Mouse (Mus musculus): ENCODE results near the gene Oas1g. TPM values are rescaled to one million over a fixed set of nuclear protein-coding genes. Genes with fewer than 3 reads are reported as not detected.
A peak's percentile ranks its signal among the peaks of the same experiment; 100 is the strongest.
"Not testable (repeated sequence)": the region's sequence is repeated elsewhere in the genome, so short reads cannot be mapped to it uniquely, and the experiment has no call there.

Oas1g gene
- total and polyA plus RNA-seq, 2 experiments from 2014 or later, result 0.23 to 0.62 TPM

DNA sequence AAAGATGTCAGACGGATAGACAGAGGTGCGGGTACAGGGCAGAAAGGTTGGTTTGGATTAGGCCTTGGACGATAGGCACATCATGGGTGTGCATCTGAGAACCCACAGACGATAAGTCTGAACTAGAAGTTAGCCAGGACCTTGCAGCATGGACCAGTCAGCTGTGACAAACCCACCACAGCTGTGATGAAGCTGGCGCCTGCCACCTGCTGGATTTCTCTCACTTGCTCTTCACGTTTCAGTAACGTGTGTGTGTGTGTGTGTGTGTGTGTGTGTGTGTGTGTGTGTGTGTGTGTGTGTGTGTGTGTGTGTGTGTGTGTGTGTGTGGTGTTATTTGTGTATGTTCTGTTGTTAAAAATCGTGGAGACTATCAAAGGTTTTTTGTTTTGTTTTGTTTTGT is 26.8 kb upstream of the Oas1g start, which contains the start of gene Oas1d:
Oas1d (plus strand) TSS at position 333 of the 400 bp plus-strand sequence.
- H3K4me2 ChIP-seq (ENCODE audit: low read depth); DNase-seq; H3K27me3 ChIP-seq (ENCODE audit: insufficient read depth, low read length); ATAC-seq; H3K36me3 ChIP-seq (ENCODE audit: insufficient read depth); H3K27ac ChIP-seq (ENCODE audit: low read depth, low read length); H3K9ac ChIP-seq; H3K9me3 ChIP-seq (ENCODE audit: low read length); H3K4me3 ChIP-seq (ENCODE audit: low read depth, low read length); H3K4me1 ChIP-seq (ENCODE audit: insufficient read depth): not testable (repeated sequence)
- 53% methylated on average over 8 of the region's 8 CpGs for WGBS
- peak; percentile 24; the same call in 1 of the 2 replicates for TF ChIP-seq CTCF (IDR thresholded peaks at IDR 0.05; ENCODE audit: low read depth)

DNA sequence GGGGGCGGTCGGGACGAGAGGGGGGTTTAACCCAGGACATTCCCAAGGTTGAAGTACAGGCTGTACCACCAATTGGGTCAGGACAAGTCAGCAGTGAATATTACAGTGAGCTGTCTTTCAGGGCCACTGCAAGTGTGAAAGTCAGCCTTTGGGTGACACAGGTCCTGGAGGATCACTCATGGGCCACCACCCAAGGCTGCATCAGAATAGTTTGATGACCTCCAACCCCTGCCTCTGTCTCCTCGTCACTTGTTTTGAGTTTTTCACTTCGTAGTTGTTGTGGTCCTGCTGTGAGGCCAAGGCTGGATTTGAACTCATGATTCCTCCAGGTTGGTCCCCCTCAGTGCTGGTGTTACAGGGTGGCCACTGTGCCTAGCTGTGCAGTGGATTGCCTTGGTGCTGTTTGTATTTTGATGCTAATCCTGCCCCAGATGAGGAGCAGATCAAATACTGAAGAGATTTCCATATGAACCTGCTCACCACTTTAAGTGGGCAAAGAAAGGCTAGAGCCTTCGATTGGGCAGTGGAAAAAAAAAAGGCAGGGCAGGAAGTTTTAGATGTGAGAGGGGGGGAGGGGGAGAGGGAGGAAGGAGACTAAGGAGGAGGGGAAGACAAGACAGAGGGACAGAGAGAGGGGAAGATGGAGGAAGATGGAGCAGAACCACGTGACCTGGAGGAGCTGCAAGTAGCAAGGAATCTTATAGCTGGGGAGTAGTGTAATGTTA is 20.9 kb upstream of the Oas1g start:
- Histone ChIP-seq H3K27me3 (ENCODE audit: insufficient read depth, low read length) (no peaks in the 10 kb centered on the region), H3K9me3 (ENCODE audit: low read length) (no peaks in the 10 kb centered on the region), H3K4me3 (ENCODE audit: low read depth, low read length) (no peak overlapping the region), H3K4me2 (ENCODE audit: low read depth) (no peak overlapping the region), H3K27ac (ENCODE audit: low read depth, low read length) (no peak overlapping the region), H3K9ac (no peak overlapping the region), H3K4me1 (ENCODE audit: insufficient read depth) (no peaks in the 10 kb centered on the region), H3K36me3 (ENCODE audit: insufficient read depth) (no peaks in the 10 kb centered on the region)
- DNase-seq (no peak), ATAC-seq (no peak)
- WGBS, result 56% methylated on average over 7 of the region's 7 CpGs
- TF ChIP-seq CTCF (IDR thresholded peaks at IDR 0.05; ENCODE audit: low read depth), result no peak

DNA sequence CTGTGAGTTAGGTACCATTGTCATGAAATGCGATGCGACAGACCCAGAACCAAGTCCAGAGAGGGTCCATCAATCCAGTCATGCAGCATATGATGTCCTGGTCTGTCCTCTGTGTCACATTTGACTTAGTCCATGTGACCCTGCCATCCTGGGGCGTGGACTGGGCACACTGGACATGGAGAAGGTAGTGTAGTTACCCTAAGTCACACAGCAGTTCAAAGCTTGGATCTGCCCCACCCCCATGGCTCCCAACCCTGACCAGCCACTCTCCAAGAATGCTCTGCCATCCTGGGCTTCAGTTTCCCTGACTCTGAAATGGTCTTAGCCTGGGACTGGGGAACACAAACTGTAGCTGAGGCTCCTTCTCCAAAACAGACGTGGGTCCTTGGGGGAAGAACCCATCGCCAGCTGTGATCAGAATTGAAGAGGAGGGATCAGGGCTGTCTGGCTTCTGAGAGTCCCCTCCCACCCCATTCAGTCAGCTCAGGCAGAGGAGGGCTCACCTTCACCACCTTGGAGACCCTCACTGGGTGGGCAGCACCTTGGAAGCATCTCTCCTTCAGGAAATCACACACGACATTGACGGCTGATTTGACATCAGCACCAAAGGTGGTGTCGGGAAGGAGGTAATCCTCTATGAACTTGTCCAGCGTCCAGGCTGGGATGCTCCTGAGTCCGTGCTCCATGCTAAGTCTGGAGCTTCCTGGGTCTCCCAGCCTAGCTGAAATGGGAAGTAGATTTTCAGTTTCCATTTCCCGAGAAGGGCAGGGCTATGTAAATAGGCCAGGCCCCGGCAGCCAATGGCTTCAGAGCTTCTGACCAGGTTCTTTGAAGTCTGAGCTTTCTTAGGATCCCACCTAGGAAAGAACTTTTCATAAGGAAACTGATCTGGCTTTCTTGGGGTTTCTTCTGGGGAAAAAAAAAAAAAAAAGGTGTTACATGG is 19.6 kb upstream of the Oas1g start, which contains the start of gene Oas1a:
Oas1a (minus strand) TSS at position 731 of the 943 bp plus-strand sequence.
- not testable (repeated sequence) for H3K4me1 ChIP-seq (ENCODE audit: insufficient read depth); H3K9ac ChIP-seq; H3K4me3 ChIP-seq (ENCODE audit: low read depth, low read length); H3K36me3 ChIP-seq (ENCODE audit: insufficient read depth); DNase-seq; ATAC-seq; H3K4me2 ChIP-seq (ENCODE audit: low read depth); H3K27ac ChIP-seq (ENCODE audit: low read depth, low read length); H3K9me3 ChIP-seq (ENCODE audit: low read length); H3K27me3 ChIP-seq (ENCODE audit: insufficient read depth, low read length)
- WGBS, result 36% methylated on average over 8 of the region's 12 CpGs

DNA sequence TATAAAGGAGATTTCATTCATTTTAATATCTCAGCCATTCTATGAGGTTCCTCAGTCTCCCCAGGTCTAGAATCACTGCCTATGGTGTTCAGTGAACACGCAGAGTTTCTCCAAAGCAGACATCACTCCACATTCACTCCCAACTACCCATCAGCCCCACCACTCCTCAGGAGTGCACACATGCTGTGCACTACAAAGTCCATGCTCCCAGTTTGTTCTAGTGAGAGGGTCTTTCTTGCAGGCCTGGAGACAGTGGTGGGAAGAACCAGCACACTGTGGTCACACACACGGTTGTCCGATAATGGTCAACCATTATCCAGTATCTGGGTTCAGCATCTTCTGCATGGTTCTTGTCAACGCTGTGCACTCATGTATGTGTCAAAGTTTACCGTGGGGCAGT is 14.6 kb upstream of the Oas1g start:
- Histone ChIP-seq H3K27ac (ENCODE audit: low read depth, low read length) (no peak overlapping the region), H3K9ac (no peak overlapping the region), H3K27me3 (ENCODE audit: insufficient read depth, low read length) (no peaks in the 10 kb centered on the region), H3K4me1 (ENCODE audit: insufficient read depth) (no peaks in the 10 kb centered on the region), H3K4me2 (ENCODE audit: low read depth) (no peak overlapping the region), H3K9me3 (ENCODE audit: low read length) (0 out of 2 replicates have a peak, but pooled peaks cover 3% of the 10 kb centered on the region), H3K36me3 (ENCODE audit: insufficient read depth) (no peaks in the 10 kb centered on the region), H3K4me3 (ENCODE audit: low read depth, low read length) (no peak overlapping the region)
- TF ChIP-seq CTCF (IDR thresholded peaks at IDR 0.05; ENCODE audit: low read depth), result no peak
- 95% methylated on average over 5 of the region's 5 CpGs for WGBS
- ATAC-seq (no peak), DNase-seq (no peak)

DNA sequence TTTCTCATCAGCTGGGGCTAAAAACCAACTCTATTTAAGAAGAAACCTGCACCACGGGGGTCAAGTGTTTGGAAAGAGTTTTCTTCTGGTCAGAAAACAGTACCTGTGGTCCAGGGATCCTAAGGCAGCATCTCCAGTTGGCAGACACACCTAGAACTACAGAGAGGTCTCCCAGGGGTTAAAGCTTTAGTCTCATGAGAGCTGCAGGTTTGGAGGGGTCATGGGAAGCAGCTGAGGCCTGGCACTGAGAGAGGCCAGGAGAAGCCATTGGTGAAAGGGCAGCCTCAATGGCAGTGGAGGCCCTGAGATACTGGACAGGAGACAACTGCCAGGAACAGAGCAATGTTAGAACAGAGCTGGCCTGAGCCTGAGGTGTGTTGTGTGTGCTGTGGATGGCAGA is 13.3 kb upstream of the Oas1g start:
- no peak for ATAC-seq
- Histone ChIP-seq H3K27ac (ENCODE audit: low read depth, low read length) (no peak overlapping the region), H3K4me1 (ENCODE audit: insufficient read depth) (no peaks in the 10 kb centered on the region), H3K4me2 (ENCODE audit: low read depth) (no peak overlapping the region), H3K9me3 (ENCODE audit: low read length) (0 out of 2 replicates have a peak, but pooled peaks cover 3% of the 10 kb centered on the region), H3K27me3 (ENCODE audit: insufficient read depth, low read length) (no peaks in the 10 kb centered on the region), H3K9ac (no peak overlapping the region), H3K36me3 (ENCODE audit: insufficient read depth) (no peaks in the 10 kb centered on the region), H3K4me3 (ENCODE audit: low read depth, low read length) (no peak overlapping the region)
- no peak for TF ChIP-seq CTCF (IDR thresholded peaks at IDR 0.05; ENCODE audit: low read depth)
- no peak for DNase-seq
- 67% methylated on average over 1 of the region's 1 CpGs for WGBS

DNA sequence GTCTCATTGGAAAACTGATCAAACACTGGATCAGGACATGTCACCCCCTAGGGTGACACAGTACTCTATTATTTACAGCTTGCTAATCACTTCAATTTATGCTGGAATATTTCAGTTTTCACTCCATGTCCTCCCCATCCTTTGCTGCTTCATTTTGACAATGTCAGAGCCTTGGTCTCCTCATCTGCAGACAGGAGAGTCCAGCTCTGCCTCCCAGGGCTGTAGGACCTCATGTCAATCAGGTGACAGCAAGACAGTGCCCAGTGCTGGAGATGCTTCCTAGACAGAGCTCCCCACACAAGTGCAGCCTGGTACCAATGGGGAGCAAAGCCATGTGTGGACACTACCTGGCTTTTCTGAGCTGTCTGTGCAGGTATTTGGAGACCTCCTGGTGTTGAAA is 11.3 kb upstream of the Oas1g start:
- Histone ChIP-seq H3K4me3 (ENCODE audit: low read depth, low read length) (no peak overlapping the region), H3K9me3 (ENCODE audit: low read length) (0 out of 2 replicates have a peak, but pooled peaks cover 3% of the 10 kb centered on the region), H3K36me3 (ENCODE audit: insufficient read depth) (no peaks in the 10 kb centered on the region), H3K4me2 (ENCODE audit: low read depth) (no peak overlapping the region), H3K27ac (ENCODE audit: low read depth, low read length) (no peak overlapping the region), H3K9ac (no peak overlapping the region), H3K27me3 (ENCODE audit: insufficient read depth, low read length) (no peaks in the 10 kb centered on the region), H3K4me1 (ENCODE audit: insufficient read depth) (no peaks in the 10 kb centered on the region)
- ATAC-seq (no peak), DNase-seq (no peak)
- no peak for TF ChIP-seq CTCF (IDR thresholded peaks at IDR 0.05; ENCODE audit: low read depth)

DNA sequence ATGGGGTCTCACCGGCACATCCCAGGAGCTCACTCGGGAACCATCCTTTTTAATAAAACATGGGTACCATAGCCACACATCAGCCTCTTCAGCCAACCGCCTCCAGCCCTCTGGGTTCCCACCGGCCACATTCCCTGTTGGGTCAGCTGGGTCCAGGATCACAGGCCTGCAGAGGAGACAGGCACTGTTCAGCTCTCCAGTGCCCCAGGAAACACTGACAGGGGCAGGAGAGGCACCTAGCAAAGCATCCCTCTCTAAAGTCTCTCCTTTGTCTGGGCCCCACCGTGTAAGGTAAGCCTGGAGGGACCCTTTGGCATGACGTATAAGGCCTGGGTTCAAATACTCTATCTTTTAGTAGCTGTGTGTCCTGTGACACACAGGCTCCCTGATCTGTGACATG is 10.9 kb upstream of the Oas1g start:
- H3K27me3 ChIP-seq (ENCODE audit: insufficient read depth, low read length), result no peaks in the 10 kb centered on the region
- H3K4me1 ChIP-seq (ENCODE audit: insufficient read depth), result no peaks in the 10 kb centered on the region
- no peak for TF ChIP-seq CTCF (IDR thresholded peaks at IDR 0.05; ENCODE audit: low read depth)
- WGBS, result 84% methylated on average over 6 of the region's 6 CpGs
- 0 out of 2 replicates have a peak, but pooled peaks cover 3% of the 10 kb centered on the region for H3K9me3 ChIP-seq (ENCODE audit: low read length)
- no peak overlapping the region for H3K4me3 ChIP-seq (ENCODE audit: low read depth, low read length)
- no peak overlapping the region for H3K4me2 ChIP-seq (ENCODE audit: low read depth)
- H3K36me3 ChIP-seq (ENCODE audit: insufficient read depth), result no peaks in the 10 kb centered on the region
- DNase-seq (no peak), ATAC-seq (no peak)
- H3K27ac ChIP-seq (ENCODE audit: low read depth, low read length), result no peak overlapping the region
- no peak overlapping the region for H3K9ac ChIP-seq

Measured in forebrain, postnatal 0 days (tissue).